Mouse (Mus musculus): Measurements from ENCODE around the gene Irgm1. TPM values are rescaled to one million over a fixed set of nuclear protein-coding genes. Genes with fewer than 3 reads are reported as not detected.
"Not testable (repeated sequence)": the region's sequence is repeated elsewhere in the genome, so short reads cannot be mapped to it uniquely, and the experiment has no call there.

Irgm1 gene
- total RNA-seq, 1 experiment, result 5.7 TPM

DNA sequence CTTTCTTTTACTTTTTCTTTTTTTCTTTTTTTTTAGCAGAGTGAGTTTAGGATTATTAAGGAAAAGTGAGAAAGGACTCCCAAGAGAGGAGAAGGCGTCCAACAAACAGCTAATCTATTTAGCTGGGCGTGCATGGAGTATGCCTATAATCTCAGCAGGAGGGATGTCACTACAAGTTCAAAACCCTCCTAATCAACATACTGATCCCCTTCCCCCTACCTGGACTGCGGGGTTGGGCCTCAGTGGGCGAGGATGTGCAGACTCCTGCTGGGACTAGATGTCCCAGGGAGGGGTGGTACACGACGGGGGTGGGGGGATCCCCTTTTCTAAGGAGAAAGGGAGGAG lies 44.8 kb downstream of the Irgm1 start:
- no peak for TF ChIP-seq CHD2 (IDR thresholded peaks at IDR 0.05; ENCODE audit: low read depth, low read length)
- TF ChIP-seq ZNF384 (IDR thresholded peaks at IDR 0.05; ENCODE audit: low read depth, low read length), result no peak
- no peak for TF ChIP-seq HCFC1 (IDR thresholded peaks at IDR 0.05; ENCODE audit: borderline replicate concordance, insufficient read depth, low read length)
- no peak for TF ChIP-seq ZC3H11A (IDR thresholded peaks at IDR 0.05; ENCODE audit: borderline replicate concordance, low read depth, low read length)
- TF ChIP-seq MAFK (IDR thresholded peaks at IDR 0.05; ENCODE audit: insufficient read depth, low read depth, low read length), result no peak
- Histone ChIP-seq H3K9ac (ENCODE audit: insufficient read depth, low read depth, low read length, poor library complexity, severe bottlenecking) (no peak overlapping the region; the same call in 1 of the 2 replicates), H3K4me1 (ENCODE audit: control insufficient read depth in 2 of 2, insufficient read depth in 2 of 2, low read length in 2 of 2, poor library complexity in 1 of 2) (no peaks in the 10 kb centered on the region; a peak in 1 of 4 replicates), H3K9me3 (ENCODE audit: control insufficient read depth, insufficient read depth, low read depth, low read length) (no peaks in the 10 kb centered on the region), H3K4me3 (ENCODE audit: insufficient read depth in 1 of 2, low read depth in 1 of 2, low read length in 2 of 2, poor library complexity in 1 of 2, severe bottlenecking in 1 of 2) (peak overlapping the region; percentile 49 to 55), H3K36me3 (ENCODE audit: control insufficient read depth, insufficient read depth, low read length, poor library complexity, severe bottlenecking) (no peaks in the 10 kb centered on the region), H3K27ac (ENCODE audit: insufficient read depth, low read depth, low read length, poor library complexity, severe bottlenecking) (peak overlapping the region; percentile 62; the same call in 1 of the 2 replicates)
- DNase-seq (ENCODE audit: low read depth, low spot score), result no peak
- in situ Hi-C loops (cut with MboI; ENCODE audit: low sequenced_read_pairs in 2 of 2, unreplicated experiment in 2 of 2), result no loop called here

DNA sequence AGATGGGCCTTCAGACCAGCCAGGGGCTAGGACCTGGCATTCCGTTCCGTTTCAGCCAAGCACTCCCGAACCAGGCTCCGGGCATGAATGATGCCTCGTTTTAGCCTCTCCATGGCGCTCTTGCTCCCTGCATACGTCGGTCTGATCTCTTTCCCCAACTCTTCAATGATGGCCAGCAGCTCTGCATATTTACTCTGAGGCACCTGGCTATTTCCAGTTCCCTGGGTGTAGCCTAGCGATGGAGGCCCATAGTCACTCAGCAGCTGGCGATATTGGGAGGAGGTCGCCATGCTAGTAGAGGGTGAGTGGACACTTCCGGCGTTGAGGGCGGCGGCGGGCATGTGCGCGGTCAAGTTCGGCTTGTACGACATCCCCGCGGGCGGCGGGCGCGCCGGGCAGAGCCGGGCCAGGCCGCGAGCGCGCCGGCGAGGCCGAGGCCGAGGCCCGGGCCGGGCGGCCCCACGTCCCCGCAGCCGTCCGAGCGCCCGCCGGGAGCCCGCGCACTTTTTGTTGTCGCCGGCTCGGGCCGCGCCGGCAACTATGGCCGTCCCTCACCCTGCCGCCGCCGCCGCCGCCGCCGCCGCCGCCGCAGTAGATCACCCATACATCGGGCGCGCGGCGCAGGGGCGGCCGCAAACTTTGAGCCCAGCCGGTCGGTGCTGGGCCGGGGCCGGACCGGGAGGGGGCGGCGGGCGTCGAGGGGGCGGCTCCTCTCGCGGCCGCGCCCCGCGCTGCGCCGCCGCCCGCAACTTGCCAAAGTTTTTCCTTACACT lies 45.3 kb downstream of the Irgm1 start, which contains the start of the genes Trim7 and Gm12184:
TSS of gene Trim7 (plus strand) at position 162 of the 773 bp plus-strand sequence.
TSS of gene Gm12184 (minus strand) at position 677 of the 773 bp plus-strand sequence.
- peak within 1 kb of the TSS; percentile 52 to 55 for H3K4me3 ChIP-seq (ENCODE audit: insufficient read depth in 1 of 2, low read depth in 1 of 2, low read length in 2 of 2, poor library complexity in 1 of 2, severe bottlenecking in 1 of 2)
- DNase-seq (ENCODE audit: low read depth, low spot score); H3K36me3 ChIP-seq (ENCODE audit: control insufficient read depth, insufficient read depth, low read length, poor library complexity, severe bottlenecking); H3K9me3 ChIP-seq (ENCODE audit: control insufficient read depth, insufficient read depth, low read depth, low read length); H3K4me1 ChIP-seq (ENCODE audit: control insufficient read depth in 2 of 2, insufficient read depth in 2 of 2, low read length in 2 of 2, poor library complexity in 1 of 2); in situ Hi-C loops (cut with MboI; ENCODE audit: low sequenced_read_pairs in 2 of 2, unreplicated experiment in 2 of 2): not testable (repeated sequence)
- peak within 1 kb of the TSS; percentile 29 for H3K9ac ChIP-seq (ENCODE audit: insufficient read depth, low read depth, low read length, poor library complexity, severe bottlenecking)
- peak within 1 kb of the TSS; percentile 62 for H3K27ac ChIP-seq (ENCODE audit: insufficient read depth, low read depth, low read length, poor library complexity, severe bottlenecking)

GRCm38 (mm10) chr11:48824311-48824830 lies 47.1 kb downstream of the Irgm1 start:
- no peak for TF ChIP-seq ZNF384 (IDR thresholded peaks at IDR 0.05; ENCODE audit: low read depth, low read length)
- no peak for TF ChIP-seq CHD2 (IDR thresholded peaks at IDR 0.05; ENCODE audit: low read depth, low read length)
- no peak for TF ChIP-seq HCFC1 (IDR thresholded peaks at IDR 0.05; ENCODE audit: borderline replicate concordance, insufficient read depth, low read length)
- no peak for TF ChIP-seq ZC3H11A (IDR thresholded peaks at IDR 0.05; ENCODE audit: borderline replicate concordance, low read depth, low read length)
- TF ChIP-seq MAFK (IDR thresholded peaks at IDR 0.05; ENCODE audit: insufficient read depth, low read depth, low read length), result no peak
- H3K9ac ChIP-seq (ENCODE audit: insufficient read depth, low read depth, low read length, poor library complexity, severe bottlenecking), result no peak overlapping the region
- H3K4me1 ChIP-seq (ENCODE audit: control insufficient read depth in 2 of 2, insufficient read depth in 2 of 2, low read length in 2 of 2, poor library complexity in 1 of 2), result no peaks in the 10 kb centered on the region; a peak in 1 of 4 replicates
- H3K36me3 ChIP-seq (ENCODE audit: control insufficient read depth, insufficient read depth, low read length, poor library complexity, severe bottlenecking), result no peaks in the 10 kb centered on the region
- peak overlapping the region; percentile 47 to 53; a peak in 3 of 4 replicates for H3K4me3 ChIP-seq (ENCODE audit: insufficient read depth in 1 of 2, low read depth in 1 of 2, low read length in 2 of 2, poor library complexity in 1 of 2, severe bottlenecking in 1 of 2)
- H3K9me3 ChIP-seq (ENCODE audit: control insufficient read depth, insufficient read depth, low read depth, low read length), result no peaks in the 10 kb centered on the region
- H3K27ac ChIP-seq (ENCODE audit: insufficient read depth, low read depth, low read length, poor library complexity, severe bottlenecking), result no peak overlapping the region
- no peak for DNase-seq (ENCODE audit: low read depth, low spot score)
- in situ Hi-C loops (cut with MboI; ENCODE audit: low sequenced_read_pairs in 2 of 2, unreplicated experiment in 2 of 2), result no loop called here

DNA sequence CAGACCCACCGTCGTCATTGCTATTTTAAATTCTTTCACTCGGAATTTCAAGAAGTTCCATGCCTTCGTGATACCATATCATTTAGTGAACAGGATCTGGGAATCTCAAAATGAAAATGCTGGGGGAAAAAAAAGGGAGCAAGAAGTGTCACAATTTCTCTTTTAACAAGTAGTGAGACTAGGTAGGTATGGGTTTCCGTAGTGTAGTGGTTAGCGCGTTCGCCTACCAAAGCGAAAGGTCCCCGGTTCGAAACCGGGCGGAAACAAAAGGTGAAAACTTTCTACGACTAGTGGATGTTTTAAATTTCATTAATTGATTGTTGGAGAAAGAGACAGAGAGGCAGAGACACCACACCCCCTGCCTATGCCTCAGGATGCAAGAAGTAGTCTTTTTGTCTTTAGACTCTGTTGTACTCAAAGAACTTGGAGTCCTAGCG lies 47.9 kb downstream of the Irgm1 start:
- in situ Hi-C loops (cut with MboI; ENCODE audit: low sequenced_read_pairs in 2 of 2, unreplicated experiment in 2 of 2), result no loop called here
- no peaks in the 10 kb centered on the region for H3K9me3 ChIP-seq (ENCODE audit: control insufficient read depth, insufficient read depth, low read depth, low read length)
- no peak overlapping the region for H3K27ac ChIP-seq (ENCODE audit: insufficient read depth, low read depth, low read length, poor library complexity, severe bottlenecking)
- no peak overlapping the region for H3K9ac ChIP-seq (ENCODE audit: insufficient read depth, low read depth, low read length, poor library complexity, severe bottlenecking)
- H3K36me3 ChIP-seq (ENCODE audit: control insufficient read depth, insufficient read depth, low read length, poor library complexity, severe bottlenecking), result no peaks in the 10 kb centered on the region
- H3K4me1 ChIP-seq (ENCODE audit: control insufficient read depth in 2 of 2, insufficient read depth in 2 of 2, low read length in 2 of 2, poor library complexity in 1 of 2), result no peaks in the 10 kb centered on the region; a peak in 1 of 4 replicates
- H3K4me3 ChIP-seq (ENCODE audit: insufficient read depth in 1 of 2, low read depth in 1 of 2, low read length in 2 of 2, poor library complexity in 1 of 2, severe bottlenecking in 1 of 2), result peak overlapping the region; percentile 47 to 53; a peak in 3 of 4 replicates
- TF ChIP-seq CHD2 (IDR thresholded peaks at IDR 0.05; ENCODE audit: low read depth, low read length), result no peak
- no peak for TF ChIP-seq HCFC1 (IDR thresholded peaks at IDR 0.05; ENCODE audit: borderline replicate concordance, insufficient read depth, low read length)
- no peak; the same call in 1 of the 2 replicates for TF ChIP-seq ZNF384 (IDR thresholded peaks at IDR 0.05; ENCODE audit: low read depth, low read length)
- TF ChIP-seq MAFK (IDR thresholded peaks at IDR 0.05; ENCODE audit: insufficient read depth, low read depth, low read length), result peak; percentile 87
- TF ChIP-seq ZC3H11A (IDR thresholded peaks at IDR 0.05; ENCODE audit: borderline replicate concordance, low read depth, low read length), result no peak
- DNase-seq (ENCODE audit: low read depth, low spot score), result peak; percentile 87
